Mouse (Mus musculus) lung, adult 2 months (tissue): ENCODE data around the gene Map3k4. TPM values are rescaled to one million over a fixed set of nuclear protein-coding genes. Genes with fewer than 3 reads are reported as not detected.

Experiments used
- DNase-seq: peaks from one replicate; pipeline ENCODE4 v3.0.0; 2022
- H3K4me1 ChIP-seq: fragments of 200-500 bp; 2 replicates; pipeline ENCODE4 v1.6.1; 2011; ENCODE audit warnings: low read length; ENCODE audit not compliant: control insufficient read depth, insufficient read depth
- H3K4me3 ChIP-seq: fragments of 200-500 bp; replicated peaks from 2 replicates; pipeline ENCODE3; 2011; ENCODE audit warnings: low read depth, mild to moderate bottlenecking, control low read depth, low read length; ENCODE audit errors: extremely low read depth
- CTCF ChIP-seq: fragments of 200-500 bp; IDR thresholded peaks from 2 replicates; pipeline ENCODE4 v1.5.1; 2011; ENCODE audit warnings: mild to moderate bottlenecking, low read length, control low read depth; ENCODE audit not compliant: insufficient read depth
- POLR2A ChIP-seq: fragments of 200-500 bp; IDR thresholded peaks from 2 replicates; pipeline ENCODE4 v1.6.1; 2011; ENCODE audit warnings: low read depth, mild to moderate bottlenecking, control low read depth, low read length, borderline replicate concordance; ENCODE audit errors: extremely low read depth
- WGBS: fragments of 180-500 bp; shearing (Covaris S2); methylation state at CpG from one replicate; pipeline ENCODE4 v1.1.7; 2018; 5-methylcytosine and 5-hydroxymethylcytosine counted together
- polyA plus RNA-seq: library from polyadenylated mRNA; depleted of rRNA; stranded (reverse); fragments of >200 nt; gene quantifications from 2 replicates; pipeline ENCODE4 v1.2.3, GENCODE M21; 2012

Map3k4 gene
- polyA plus RNA-seq, 1 experiment, result 32.9 TPM

- Histone ChIP-seq H3K4me3 (no peak overlapping the region), H3K4me1 (peaks cover 7% of the 10 kb centered on the region)
- 94% methylated on average over 1 of the region's 1 CpGs for WGBS
- no peak for DNase-seq
- TF ChIP-seq CTCF (no peak), POLR2A (no peak)
These were observed 117.5 kb downstream of the Map3k4 start for GRCm38 (mm10) chr17:12201086-12201485.

- Histone ChIP-seq H3K4me1 (peaks cover 6% of the 10 kb centered on the region), H3K4me3 (no peak overlapping the region)
- WGBS, result 68% methylated on average over 4 of the region's 4 CpGs
- DNase-seq, result no peak
- TF ChIP-seq CTCF (no peak), POLR2A (no peak)
These were observed 118.7 kb downstream of the Map3k4 start for GRCm38 (mm10) chr17:12199933-12200332.

GRCm38 (mm10) chr17:12195604-12196003 is 123.0 kb downstream of the Map3k4 start:
- no peak for DNase-seq
- Histone ChIP-seq H3K4me3 (no peak overlapping the region), H3K4me1 (peaks cover 3% of the 10 kb centered on the region)
- 37% methylated on average over 10 of the region's 10 CpGs for WGBS
- TF ChIP-seq POLR2A, result no peak
- TF ChIP-seq CTCF, result no peak

GRCm38 (mm10) chr17:12195137-12195536 is 123.5 kb downstream of the Map3k4 start:
- DNase-seq, result no peak
- TF ChIP-seq POLR2A, result no peak
- TF ChIP-seq CTCF, result no peak
- Histone ChIP-seq H3K4me3 (no peak overlapping the region), H3K4me1 (peaks cover 3% of the 10 kb centered on the region)
- 17% methylated on average over 5 of the region's 5 CpGs for WGBS

GRCm38 (mm10) chr17:12187782-12188181 is 130.8 kb downstream of the Map3k4 start:
- H3K4me3 ChIP-seq, result no peak overlapping the region
- H3K4me1 ChIP-seq, result no peaks in the 10 kb centered on the region
- TF ChIP-seq POLR2A, result no peak
- TF ChIP-seq CTCF, result no peak
- DNase-seq, result no peak
- 26% methylated on average over 1 of the region's 1 CpGs for WGBS

- no peak overlapping the region for H3K4me3 ChIP-seq
- WGBS, result 77% methylated on average over 3 of the region's 3 CpGs
- no peaks in the 10 kb centered on the region for H3K4me1 ChIP-seq
These were observed 132.3 kb downstream of the Map3k4 start for GRCm38 (mm10) chr17:12186341-12186740.

GRCm38 (mm10) chr17:12185855-12186254 is 132.7 kb downstream of the Map3k4 start:
- DNase-seq, result no peak
- 84% methylated on average over 4 of the region's 4 CpGs for WGBS
- TF ChIP-seq POLR2A, result no peak
- TF ChIP-seq CTCF, result no peak
- no peak overlapping the region for H3K4me3 ChIP-seq
- H3K4me1 ChIP-seq, result no peaks in the 10 kb centered on the region

More at GRCm38 (mm10) chr17:12186341-12186740, 132.3 kb downstream of the Map3k4 start:
- no peak for TF ChIP-seq CTCF
- no peak for TF ChIP-seq POLR2A
- DNase-seq, result no peak

GRCm38 (mm10) chr17:12184283-12184682 is 134.3 kb downstream of the Map3k4 start:
- TF ChIP-seq POLR2A (no peak), CTCF (no peak)
- Histone ChIP-seq H3K4me1 (no peaks in the 10 kb centered on the region), H3K4me3 (no peak overlapping the region)
- no peak for DNase-seq
- WGBS, result 62% methylated on average over 8 of the region's 8 CpGs

- DNase-seq, result no peak
- H3K4me1 ChIP-seq, result no peaks in the 10 kb centered on the region
- WGBS, result 60% methylated on average over 5 of the region's 5 CpGs
- H3K4me3 ChIP-seq, result no peak overlapping the region
- no peak for TF ChIP-seq CTCF
- no peak for TF ChIP-seq POLR2A
These were observed 135.7 kb downstream of the Map3k4 start for GRCm38 (mm10) chr17:12182702-12183485.

- 70% methylated on average over 2 of the region's 2 CpGs for WGBS
These were observed 138.8 kb downstream of the Map3k4 start for GRCm38 (mm10) chr17:12179766-12180165.

More at GRCm38 (mm10) chr17:12179766-12180165, 138.8 kb downstream of the Map3k4 start:
- no peak for DNase-seq
- Histone ChIP-seq H3K4me1 (peaks cover 3% of the 10 kb centered on the region), H3K4me3 (no peak overlapping the region)
- no peak for TF ChIP-seq CTCF
- no peak for TF ChIP-seq POLR2A
